Mouse (Mus musculus) C2C12 (cell line): ENCODE results near the gene Tmem265.

Experiments used
- CEBPB ChIP-seq: IDR thresholded peaks from one replicate; pipeline ENCODE4 v1.6.1; 2011; ENCODE audit warnings: low read depth, mild to moderate bottlenecking, control low read depth, moderate library complexity
- CTCF ChIP-seq: IDR thresholded peaks from one replicate; pipeline ENCODE4 v1.5.1; 2011; ENCODE audit not compliant: control insufficient read depth, insufficient read depth, insufficient read length
- FOSL1 ChIP-seq: IDR thresholded peaks from one replicate; pipeline ENCODE4 v1.8.0; 2011; ENCODE audit warnings: mild to moderate bottlenecking, low read length; ENCODE audit not compliant: poor library complexity, insufficient read depth, severe bottlenecking
- MAX ChIP-seq: IDR thresholded peaks from one replicate; pipeline ENCODE4 v1.6.1; 2011; ENCODE audit warnings: mild to moderate bottlenecking, control low read depth
- USF1 ChIP-seq: IDR thresholded peaks from one replicate; pipeline ENCODE4 v1.6.1; 2011; ENCODE audit warnings: low read depth, mild to moderate bottlenecking, control low read depth, moderate library complexity

- TF ChIP-seq FOSL1 (no peak), USF1 (no peak), MAX (no peak), CTCF (no peak), CEBPB (no peak)
Observed at GRCm38 (mm10) chr7:127513781-127514180, 47.4 kb upstream of the Tmem265 start.
